Mouse (Mus musculus) forebrain, embryonic 16.5 days (tissue): ENCODE measurements around the gene Cacna1i. TPM values are rescaled to one million over a fixed set of nuclear protein-coding genes. Genes with fewer than 3 reads are reported as not detected.

ENCODE experiments used
- ATAC-seq: fragments of 200-750 bp; cut with Nextera tagmentation; 2 replicates; pipeline ENCODE4 v1.8.0; 2017; ENCODE audit warnings: mild to moderate bottlenecking, moderate library complexity
- H3K27ac ChIP-seq: fragments of 300-500 bp; sonication (generic); 2 replicates; pipeline ENCODE4 v1.5.1; 2014; ENCODE audit warnings: low read length, control low read depth
- H3K27me3 ChIP-seq: fragments of 300-500 bp; sonication (generic); replicated peaks from 2 replicates; pipeline ENCODE4 v1.6.1; 2014; ENCODE audit warnings: low read length; ENCODE audit not compliant: control insufficient read depth, insufficient read depth
- H3K36me3 ChIP-seq: fragments of 300-500 bp; sonication (generic); 2 replicates; pipeline ENCODE4 v1.6.1; 2014; ENCODE audit not compliant: control insufficient read depth, insufficient read depth
- H3K4me1 ChIP-seq: fragments of 300-500 bp; sonication (generic); replicated peaks from 2 replicates; pipeline ENCODE4 v1.6.1; 2014; ENCODE audit warnings: low read length; ENCODE audit not compliant: control insufficient read depth, insufficient read depth
- H3K4me2 ChIP-seq: fragments of 300-500 bp; sonication (generic); 2 replicates; pipeline ENCODE4 v1.6.1; 2014; ENCODE audit warnings: mild to moderate bottlenecking, low read length, control low read depth
- H3K4me3 ChIP-seq: fragments of 300-500 bp; sonication (generic); replicated peaks from 2 replicates; pipeline ENCODE4 v1.5.1; 2014; ENCODE audit warnings: mild to moderate bottlenecking, low read length, control low read depth
- H3K9ac ChIP-seq: fragments of 300-500 bp; sonication (generic); replicated peaks from 2 replicates; pipeline ENCODE4 v1.6.1; 2014; ENCODE audit warnings: low read depth, low read length, control low read depth
- H3K9me3 ChIP-seq: fragments of 300-500 bp; sonication (generic); 2 replicates; pipeline ENCODE4 v1.6.1; 2016; ENCODE audit warnings: low read length; ENCODE audit not compliant: control insufficient read depth
- WGBS: fragments of 180-500 bp; shearing (Covaris S2); extraction: QIAGEN DNeasy Blood & Tissue Kit; methylation state at CpG from one replicate; pipeline ENCODE4 v1.1.7; 2014; 5-methylcytosine and 5-hydroxymethylcytosine counted together
- polyA plus RNA-seq: library from polyadenylated mRNA; unstranded; fragments of >200 nt; fragmentation: Nextera tagmentation; extraction: Ambion mirVana; gene quantifications from 2 replicates; pipeline ENCODE4 v1.2.1, GENCODE M21; 2015

Cacna1i gene
- polyA plus RNA-seq, 1 experiment from 2014 or later = 0.60 TPM

DNA sequence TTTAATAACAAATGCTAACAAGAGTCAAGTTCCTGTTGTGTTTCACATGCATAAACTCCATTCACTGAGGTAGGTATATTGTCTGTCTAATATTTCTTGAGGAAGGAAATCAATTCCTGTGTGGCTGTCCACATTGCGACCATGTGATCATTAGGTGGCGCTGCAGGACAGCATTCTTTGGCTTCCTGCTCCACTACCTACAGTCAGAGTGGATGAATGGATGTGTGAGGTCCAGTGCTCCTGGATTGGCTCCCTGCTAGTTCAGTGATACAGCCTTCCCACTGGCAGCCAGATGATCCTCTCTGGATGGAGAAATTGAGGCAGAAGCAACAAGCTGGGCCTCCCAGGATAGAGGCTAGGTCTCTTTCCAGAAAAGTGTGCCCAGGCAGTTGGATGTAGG, 20.8 kb upstream of the Cacna1i start:
- Histone ChIP-seq H3K9ac (no peak overlapping the region), H3K4me3 (no peak overlapping the region), H3K4me1 (peaks cover 19% of the 10 kb centered on the region), H3K36me3 (no peaks in the 10 kb centered on the region), H3K27ac (no peak overlapping the region), H3K4me2 (no peak overlapping the region), H3K27me3 (no peaks in the 10 kb centered on the region), H3K9me3 (0 out of 2 replicates have a peak, but pooled peaks cover 2% of the 10 kb centered on the region)
- peak; percentile 44; the same call in 1 of the 2 replicates for ATAC-seq
- 0% methylated on average over 2 of the region's 2 CpGs for WGBS

DNA sequence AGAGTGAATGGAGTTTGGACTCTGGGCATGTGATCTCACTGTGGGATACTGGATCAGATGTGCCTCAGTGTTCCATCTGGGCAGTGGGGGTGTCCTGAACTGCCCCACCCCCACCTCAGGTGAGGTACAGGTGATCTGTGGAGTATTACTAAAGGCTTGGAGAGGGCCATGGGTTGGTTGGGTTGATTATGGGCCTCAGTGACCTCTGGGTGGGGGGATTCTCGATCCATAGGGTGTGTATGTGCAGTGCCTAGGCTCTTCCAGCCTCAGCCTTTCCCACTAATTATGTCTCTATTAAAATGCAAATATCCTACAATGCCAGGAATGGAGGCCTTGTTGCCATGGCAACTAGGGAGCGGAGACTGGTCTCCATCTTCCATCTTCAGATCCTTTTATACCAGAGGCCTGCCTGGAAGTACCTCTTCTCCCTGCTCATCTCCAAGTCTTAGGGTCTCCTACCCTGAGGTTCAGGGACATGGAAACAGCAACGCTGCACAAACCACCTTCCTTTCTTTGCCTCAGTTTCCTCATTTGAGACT, 15.1 kb upstream of the Cacna1i start:
- Histone ChIP-seq H3K4me2 (no peak overlapping the region), H3K4me1 (peaks cover 8% of the 10 kb centered on the region), H3K27ac (no peak overlapping the region), H3K9me3 (0 out of 2 replicates have a peak, but pooled peaks cover 2% of the 10 kb centered on the region), H3K27me3 (no peaks in the 10 kb centered on the region), H3K9ac (no peak overlapping the region), H3K4me3 (no peak overlapping the region), H3K36me3 (no peaks in the 10 kb centered on the region)
- 27% methylated on average over 3 of the region's 3 CpGs for WGBS
- ATAC-seq = no peak

DNA sequence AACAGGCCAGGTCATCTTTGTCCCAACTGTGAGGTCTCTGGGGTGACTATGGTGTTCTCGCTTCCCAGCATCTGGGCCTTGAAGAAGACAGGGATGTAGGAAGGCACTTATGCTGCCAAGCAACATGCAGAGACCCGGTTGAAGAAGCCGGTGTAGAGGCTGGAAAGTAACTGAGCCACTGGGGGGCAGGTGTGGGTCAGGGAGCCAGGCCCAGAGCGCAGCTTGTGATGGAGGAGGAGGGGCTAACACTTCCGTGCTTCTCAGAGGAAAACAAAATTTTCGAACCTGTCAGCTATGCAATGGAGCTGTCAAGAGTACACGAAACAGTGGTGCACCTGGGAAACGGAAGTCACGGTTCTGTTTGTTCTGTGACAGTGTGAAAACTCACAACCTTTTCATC, 9.9 kb upstream of the Cacna1i start:
- peaks cover 2% of the 10 kb centered on the region; the same call in 1 of the 2 replicates for H3K27me3 ChIP-seq
- no peak overlapping the region for H3K9ac ChIP-seq
- WGBS = 34% methylated on average over 9 of the region's 9 CpGs
- H3K36me3 ChIP-seq = no peaks in the 10 kb centered on the region
- H3K4me3 ChIP-seq = no peak overlapping the region
- no peaks in the 10 kb centered on the region for H3K9me3 ChIP-seq
- H3K4me1 ChIP-seq = peaks cover 6% of the 10 kb centered on the region
- ATAC-seq = no peak
- no peak overlapping the region for H3K27ac ChIP-seq
- H3K4me2 ChIP-seq = no peak overlapping the region

DNA sequence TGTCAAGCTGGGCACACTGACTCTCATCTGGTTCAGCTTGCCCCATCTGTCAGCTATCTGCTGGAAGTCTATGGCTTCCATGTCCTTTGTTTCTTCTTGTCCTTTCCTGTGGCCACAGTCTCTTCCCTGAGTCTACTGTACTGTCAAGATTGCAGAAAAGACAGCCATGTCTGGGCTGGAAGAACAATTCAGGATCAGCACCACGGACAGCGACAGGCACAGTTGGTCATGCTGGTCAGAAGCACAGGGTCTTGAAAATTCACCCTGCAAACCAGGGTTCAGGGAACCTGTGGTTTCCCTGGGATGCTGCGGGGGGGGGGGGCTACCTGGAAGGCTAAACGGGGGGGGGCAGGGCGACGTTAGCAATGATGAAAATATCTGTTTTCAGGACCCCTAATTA, 9.4 kb upstream of the Cacna1i start:
- Histone ChIP-seq H3K36me3 (no peaks in the 10 kb centered on the region), H3K4me1 (0 out of 2 replicates have a peak, but pooled peaks cover 3% of the 10 kb centered on the region), H3K9me3 (no peaks in the 10 kb centered on the region), H3K27ac (no peak overlapping the region), H3K4me2 (no peak overlapping the region), H3K4me3 (no peak overlapping the region), H3K27me3 (peaks cover 2% of the 10 kb centered on the region; the same call in 1 of the 2 replicates), H3K9ac (no peak overlapping the region)
- no peak for ATAC-seq
- WGBS = 4% methylated on average over 6 of the region's 6 CpGs

GRCm38 (mm10) chr15:80278121-80278759, 8.8 kb upstream of the Cacna1i start:
- Histone ChIP-seq H3K4me3 (no peak overlapping the region), H3K9ac (no peak overlapping the region), H3K27ac (no peak overlapping the region), H3K27me3 (peaks cover 2% of the 10 kb centered on the region; the same call in 1 of the 2 replicates), H3K4me1 (0 out of 2 replicates have a peak, but pooled peaks cover 3% of the 10 kb centered on the region), H3K9me3 (no peaks in the 10 kb centered on the region), H3K36me3 (no peaks in the 10 kb centered on the region), H3K4me2 (no peak overlapping the region)
- no peak for ATAC-seq
- 65% methylated on average over 5 of the region's 5 CpGs for WGBS

GRCm38 (mm10) chr15:80279053-80279452, 8.0 kb upstream of the Cacna1i start:
- no peaks in the 10 kb centered on the region for H3K9me3 ChIP-seq
- H3K4me1 ChIP-seq = 0 out of 2 replicates have a peak, but pooled peaks cover 3% of the 10 kb centered on the region
- H3K4me2 ChIP-seq = no peak overlapping the region
- peaks cover 2% of the 10 kb centered on the region; the same call in 1 of the 2 replicates for H3K27me3 ChIP-seq
- ATAC-seq = no peak
- WGBS = 88% methylated on average over 2 of the region's 2 CpGs
- H3K9ac ChIP-seq = no peak overlapping the region
- no peaks in the 10 kb centered on the region for H3K36me3 ChIP-seq
- H3K4me3 ChIP-seq = no peak overlapping the region
- no peak overlapping the region for H3K27ac ChIP-seq

- Histone ChIP-seq H3K27me3 (peaks cover 3% of the 10 kb centered on the region), H3K4me3 (no peak overlapping the region), H3K9me3 (no peaks in the 10 kb centered on the region), H3K4me1 (0 out of 2 replicates have a peak, but pooled peaks cover 3% of the 10 kb centered on the region), H3K27ac (no peak overlapping the region), H3K36me3 (no peaks in the 10 kb centered on the region), H3K4me2 (no peak overlapping the region), H3K9ac (no peak overlapping the region)
- 22% methylated on average over 6 of the region's 6 CpGs for WGBS
- no peak for ATAC-seq
Observed at GRCm38 (mm10) chr15:80280646-80281045, 6.4 kb upstream of the Cacna1i start.

DNA sequence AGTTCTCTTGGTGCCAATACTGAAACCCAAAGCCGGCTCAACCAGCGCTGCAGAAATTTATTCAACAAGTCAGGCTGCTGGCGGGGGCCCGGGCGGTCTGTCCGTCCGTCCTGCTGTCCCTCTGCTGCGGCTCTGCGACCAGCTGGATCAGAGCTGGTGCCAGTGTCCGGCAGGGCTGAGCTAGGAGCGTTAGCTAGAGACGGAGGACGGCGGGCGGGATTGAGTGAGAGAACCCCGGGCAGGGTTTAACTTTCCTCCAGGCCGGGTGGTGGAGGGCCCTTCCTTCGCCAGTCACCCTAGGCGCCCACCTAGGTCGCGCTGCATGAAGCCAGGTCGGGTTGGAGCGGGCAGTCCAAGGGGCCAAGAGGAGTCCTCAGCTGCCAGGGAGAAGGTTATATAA, 998 bp downstream of the Cacna1i start:
- Histone ChIP-seq H3K27me3 (peaks cover 37% of the 10 kb centered on the region), H3K4me1 (peaks cover 6% of the 10 kb centered on the region), H3K4me2 (peak overlapping the region; percentile 91), H3K27ac (no peak overlapping the region), H3K9ac (peak overlapping the region; percentile 67), H3K36me3 (no peaks in the 10 kb centered on the region), H3K4me3 (peak overlapping the region; percentile 62), H3K9me3 (no peaks in the 10 kb centered on the region)
- no peak for ATAC-seq
- WGBS = under 1% methylated on average over 23 of the region's 23 CpGs

- Histone ChIP-seq H3K4me2 (no peak overlapping the region), H3K27me3 (peaks cover 37% of the 10 kb centered on the region), H3K9ac (no peak overlapping the region), H3K27ac (no peak overlapping the region), H3K9me3 (no peaks in the 10 kb centered on the region), H3K4me3 (no peak overlapping the region), H3K36me3 (no peaks in the 10 kb centered on the region), H3K4me1 (peaks cover 6% of the 10 kb centered on the region)
- no peak for ATAC-seq
- 11% methylated on average over 10 of the region's 10 CpGs for whole genome bisulfite sequencing
Observed at GRCm38 (mm10) chr15:80289436-80289835, 2.4 kb downstream of the Cacna1i start.
